Mouse (Mus musculus): ENCODE data around the gene Amt. TPM values are rescaled to one million over a fixed set of nuclear protein-coding genes. Genes with fewer than 3 reads are reported as not detected.
A peak's percentile ranks its signal among the peaks of the same experiment; 100 is the strongest.
"Not testable (repeated sequence)": the region's sequence is repeated elsewhere in the genome, so short reads cannot be mapped to it uniquely, and the experiment has no call there.

Gene Amt
- polyA plus RNA-seq, 1 experiment from 2014 or later, result 15.3 TPM

- ATAC-seq (replicated peaks; ENCODE audit: insufficient number of reproducible peaks, low FRiP score, low TSS enrichment), result no peak
- no peak overlapping the region for H3K4me3 ChIP-seq (ENCODE audit: low read depth, low read length)
- H3K36me3 ChIP-seq (ENCODE audit: control insufficient read depth, insufficient read depth, low read length), result no peaks in the 10 kb centered on the region
- H3K27ac ChIP-seq (ENCODE audit: low read depth, low read length), result no peak overlapping the region; the same call in 1 of the 2 replicates
- WGBS (ENCODE audit: insufficient replicate concordance), result 72% methylated on average over 5 of the region's 5 CpGs
- H3K4me1 ChIP-seq (ENCODE audit: control insufficient read depth, insufficient read depth, low read length), result peaks cover 17% of the 10 kb centered on the region
- H3K9me3 ChIP-seq (replicated peaks; ENCODE audit: control insufficient read depth, low read length), result no peaks in the 10 kb centered on the region
- H3K9ac ChIP-seq (ENCODE audit: low read depth, low read length), result peak overlapping the region; percentile 1; the same call in 1 of the 2 replicates
- no peak overlapping the region for H3K4me2 ChIP-seq
- no peaks in the 10 kb centered on the region for H3K27me3 ChIP-seq (ENCODE audit: control insufficient read depth, insufficient read depth, low read length)
Observed at GRCm38 (mm10) chr9:108274476-108275330, 21.9 kb upstream of the Amt start.

GRCm38 (mm10) chr9:108275331-108275659, 21.4 kb upstream of the Amt start:
- H3K4me2 ChIP-seq, result no peak overlapping the region
- H3K27me3 ChIP-seq (ENCODE audit: control insufficient read depth, insufficient read depth, low read length), result no peaks in the 10 kb centered on the region
- peaks cover 17% of the 10 kb centered on the region for H3K4me1 ChIP-seq (ENCODE audit: control insufficient read depth, insufficient read depth, low read length)
- no peaks in the 10 kb centered on the region for H3K9me3 ChIP-seq (replicated peaks; ENCODE audit: control insufficient read depth, low read length)
- no peaks in the 10 kb centered on the region for H3K36me3 ChIP-seq (ENCODE audit: control insufficient read depth, insufficient read depth, low read length)
- peak overlapping the region; percentile 1; the same call in 1 of the 2 replicates for H3K9ac ChIP-seq (ENCODE audit: low read depth, low read length)
- H3K4me3 ChIP-seq (ENCODE audit: low read depth, low read length), result no peak overlapping the region
- WGBS (ENCODE audit: insufficient replicate concordance), result 16% methylated on average over 6 of the region's 6 CpGs
- ATAC-seq (replicated peaks; ENCODE audit: insufficient number of reproducible peaks, low FRiP score, low TSS enrichment), result no peak
- H3K27ac ChIP-seq (ENCODE audit: low read depth, low read length), result no peak overlapping the region

GRCm38 (mm10) chr9:108278697-108279450, 17.8 kb upstream of the Amt start:
- Histone ChIP-seq H3K9me3 (replicated peaks; ENCODE audit: control insufficient read depth, low read length) (no peaks in the 10 kb centered on the region), H3K4me3 (ENCODE audit: low read depth, low read length) (no peak overlapping the region), H3K4me1 (ENCODE audit: control insufficient read depth, insufficient read depth, low read length) (peaks cover 10% of the 10 kb centered on the region), H3K4me2 (no peak overlapping the region), H3K36me3 (ENCODE audit: control insufficient read depth, insufficient read depth, low read length) (no peaks in the 10 kb centered on the region), H3K9ac (ENCODE audit: low read depth, low read length) (no peak overlapping the region), H3K27me3 (ENCODE audit: control insufficient read depth, insufficient read depth, low read length) (no peaks in the 10 kb centered on the region), H3K27ac (ENCODE audit: low read depth, low read length) (no peak overlapping the region)
- WGBS (ENCODE audit: insufficient replicate concordance), result 65% methylated on average over 10 of the region's 10 CpGs
- ATAC-seq (replicated peaks; ENCODE audit: insufficient number of reproducible peaks, low FRiP score, low TSS enrichment), result no peak

- no peak overlapping the region for H3K4me3 ChIP-seq (ENCODE audit: low read depth, low read length)
- no peaks in the 10 kb centered on the region for H3K27me3 ChIP-seq (ENCODE audit: control insufficient read depth, insufficient read depth, low read length)
- no peak overlapping the region for H3K4me2 ChIP-seq
- peak overlapping the region; percentile 50 for H3K27ac ChIP-seq (ENCODE audit: low read depth, low read length)
- WGBS (ENCODE audit: insufficient replicate concordance), result 36% methylated on average over 8 of the region's 8 CpGs
- no peaks in the 10 kb centered on the region for H3K36me3 ChIP-seq (ENCODE audit: control insufficient read depth, insufficient read depth, low read length)
- peak overlapping the region; percentile 16; the same call in 1 of the 2 replicates for H3K9ac ChIP-seq (ENCODE audit: low read depth, low read length)
- 0 out of 2 replicates have a peak, but pooled peaks have one; percentile 47 for ATAC-seq (replicated peaks; ENCODE audit: insufficient number of reproducible peaks, low FRiP score, low TSS enrichment)
- peaks cover 2% of the 10 kb centered on the region; the same call in 1 of the 2 replicates for H3K4me1 ChIP-seq (ENCODE audit: control insufficient read depth, insufficient read depth, low read length)
- H3K9me3 ChIP-seq (replicated peaks; ENCODE audit: control insufficient read depth, low read length), result no peaks in the 10 kb centered on the region
Observed at GRCm38 (mm10) chr9:108280071-108280828, 16.4 kb upstream of the Amt start.

- no peaks in the 10 kb centered on the region for H3K9me3 ChIP-seq (replicated peaks; ENCODE audit: control insufficient read depth, low read length)
- H3K27me3 ChIP-seq (ENCODE audit: control insufficient read depth, insufficient read depth, low read length), result no peaks in the 10 kb centered on the region
- no peak overlapping the region for H3K4me2 ChIP-seq
- no peak overlapping the region for H3K4me3 ChIP-seq (ENCODE audit: low read depth, low read length)
- no peaks in the 10 kb centered on the region for H3K36me3 ChIP-seq (ENCODE audit: control insufficient read depth, insufficient read depth, low read length)
- H3K27ac ChIP-seq (ENCODE audit: low read depth, low read length), result no peak overlapping the region
- 0 out of 2 replicates have a peak, but pooled peaks have one; percentile 40 for ATAC-seq (replicated peaks; ENCODE audit: insufficient number of reproducible peaks, low FRiP score, low TSS enrichment)
- 9% methylated on average over 6 of the region's 6 CpGs for WGBS (ENCODE audit: insufficient replicate concordance)
- H3K4me1 ChIP-seq (ENCODE audit: control insufficient read depth, insufficient read depth, low read length), result 0 out of 2 replicates have a peak, but pooled peaks cover 2% of the 10 kb centered on the region
- H3K9ac ChIP-seq (ENCODE audit: low read depth, low read length), result no peak overlapping the region
Observed at GRCm38 (mm10) chr9:108284410-108284809, 12.2 kb upstream of the Amt start.

- WGBS (ENCODE audit: insufficient replicate concordance), result 77% methylated on average over 6 of the region's 6 CpGs
- H3K36me3 ChIP-seq (ENCODE audit: control insufficient read depth, insufficient read depth, low read length); H3K4me3 ChIP-seq (ENCODE audit: low read depth, low read length); H3K4me2 ChIP-seq; ATAC-seq (replicated peaks; ENCODE audit: insufficient number of reproducible peaks, low FRiP score, low TSS enrichment); H3K9ac ChIP-seq (ENCODE audit: low read depth, low read length); H3K27ac ChIP-seq (ENCODE audit: low read depth, low read length); H3K4me1 ChIP-seq (ENCODE audit: control insufficient read depth, insufficient read depth, low read length); H3K9me3 ChIP-seq (replicated peaks; ENCODE audit: control insufficient read depth, low read length); H3K27me3 ChIP-seq (ENCODE audit: control insufficient read depth, insufficient read depth, low read length): not testable (repeated sequence)
Observed at GRCm38 (mm10) chr9:108287526-108288238, 9.0 kb upstream of the Amt start.

GRCm38 (mm10) chr9:108289347-108289746, 7.3 kb upstream of the Amt start:
- WGBS (ENCODE audit: insufficient replicate concordance), result 57% methylated on average over 2 of the region's 2 CpGs
- Histone ChIP-seq H3K4me2 (peak overlapping the region; percentile 70), H3K9ac (ENCODE audit: low read depth, low read length) (no peak overlapping the region), H3K4me3 (ENCODE audit: low read depth, low read length) (no peak overlapping the region), H3K27ac (ENCODE audit: low read depth, low read length) (no peak overlapping the region), H3K9me3 (replicated peaks; ENCODE audit: control insufficient read depth, low read length) (no peaks in the 10 kb centered on the region), H3K36me3 (ENCODE audit: control insufficient read depth, insufficient read depth, low read length) (no peaks in the 10 kb centered on the region), H3K4me1 (ENCODE audit: control insufficient read depth, insufficient read depth, low read length) (no peaks in the 10 kb centered on the region), H3K27me3 (ENCODE audit: control insufficient read depth, insufficient read depth, low read length) (no peaks in the 10 kb centered on the region)
- no peak for ATAC-seq (replicated peaks; ENCODE audit: insufficient number of reproducible peaks, low FRiP score, low TSS enrichment)

Data from heart, embryonic 11.5 days (tissue).